Mouse (Mus musculus) limb, embryonic 14.5 days (tissue): ENCODE data around the gene Gm10097. TPM values are rescaled to one million over a fixed set of nuclear protein-coding genes. Genes with fewer than 3 reads are reported as not detected.

Experiments
- ATAC-seq: fragments of 200-750 bp; cut with Nextera tagmentation; 2 replicates; pipeline ENCODE4 v1.8.0; 2017; ENCODE audit warnings: low read depth, moderate number of reproducible peaks, moderate TSS enrichment; ENCODE audit not compliant: low FRiP score
- DNase-seq: peaks from one replicate; pipeline ENCODE4 v3.0.0-alpha.2; 2015; ENCODE audit warnings: low spot score
- H3K27ac ChIP-seq: fragments of 300-500 bp; sonication (generic); replicated peaks from 2 replicates; pipeline ENCODE4 v1.5.1; 2014; ENCODE audit warnings: low read depth, mild to moderate bottlenecking, low read length, moderate library complexity, mixed read lengths
- H3K27me3 ChIP-seq: fragments of 300-500 bp; sonication (generic); 2 replicates; pipeline ENCODE4 v1.6.1; 2014; ENCODE audit warnings: low read length, mixed read lengths; ENCODE audit not compliant: control insufficient read depth, insufficient read depth
- H3K36me3 ChIP-seq: fragments of 300-500 bp; sonication (generic); 2 replicates; pipeline ENCODE4 v1.6.1; 2014; ENCODE audit warnings: mild to moderate bottlenecking, low read length, moderate library complexity, mixed read lengths; ENCODE audit not compliant: control insufficient read depth, insufficient read depth
- H3K4me1 ChIP-seq: fragments of 300-500 bp; sonication (generic); 2 replicates; pipeline ENCODE4 v1.6.1; 2014; ENCODE audit warnings: antibody characterized with exemption, low read length, mixed read lengths; ENCODE audit not compliant: control insufficient read depth, insufficient read depth
- H3K4me2 ChIP-seq: fragments of 300-500 bp; sonication (generic); replicated peaks from 2 replicates; pipeline ENCODE4 v1.6.1; 2014; ENCODE audit warnings: low read depth, mild to moderate bottlenecking, low read length, moderate library complexity; ENCODE audit not compliant: severe bottlenecking
- H3K4me3 ChIP-seq: fragments of 300-500 bp; sonication (generic); replicated peaks from 2 replicates; pipeline ENCODE4 v1.5.1; 2014; ENCODE audit warnings: low read length
- H3K9ac ChIP-seq: fragments of 300-500 bp; sonication (generic); 2 replicates; pipeline ENCODE4 v1.6.1; 2014; ENCODE audit warnings: mild to moderate bottlenecking, low read depth, low read length, moderate library complexity; ENCODE audit not compliant: severe bottlenecking
- H3K9me3 ChIP-seq: fragments of 300-500 bp; sonication (generic); 2 replicates; pipeline ENCODE4 v1.6.1; 2016; ENCODE audit warnings: low read length; ENCODE audit not compliant: control insufficient read depth
- POLR2A ChIP-seq: fragments of 200-500 bp; IDR thresholded peaks from 2 replicates; pipeline ENCODE4 v1.8.0; 2012; ENCODE audit warnings: inconsistent platforms, mild to moderate bottlenecking, moderate library complexity, borderline replicate concordance; ENCODE audit not compliant: insufficient read depth, insufficient read length; ENCODE audit errors: extremely low read depth
- WGBS: fragments of 180-500 bp; shearing (Covaris S2); extraction: QIAGEN DNeasy Blood & Tissue Kit; methylation state at CpG from one replicate; pipeline ENCODE4 v1.1.7; 2014; 5-methylcytosine and 5-hydroxymethylcytosine counted together
- polyA plus RNA-seq, 2 experiments: library from polyadenylated mRNA; depleted of rRNA in 1 of 2; stranded (reverse) in 1 of 2; unstranded in 1 of 2; fragments of >200 nt; fragmentation: Nextera tagmentation in 1 of 2; extraction: Ambion mirVana in 1 of 2; gene quantifications; 2 replicates each; pipeline versions ENCODE4 v1.2.1 to v1.2.3; 2012 to 2014

Gene Gm10097
- polyA plus RNA-seq, 2 experiments = 0.09 to 0.39 TPM

- Histone ChIP-seq H3K9ac (no peak overlapping the region), H3K36me3 (no peaks in the 10 kb centered on the region), H3K27me3 (no peaks in the 10 kb centered on the region), H3K4me3 (no peak overlapping the region), H3K4me1 (peaks cover 6% of the 10 kb centered on the region), H3K9me3 (no peaks in the 10 kb centered on the region), H3K27ac (no peak overlapping the region), H3K4me2 (no peak overlapping the region)
- ATAC-seq (no peak), DNase-seq (no peak)
- WGBS = 90% methylated on average over 6 of the region's 6 CpGs
- no peak for TF ChIP-seq POLR2A
These were observed 14.7 kb downstream of the Gm10097 start for GRCm38 (mm10) chr10:5083716-5084115.

GRCm38 (mm10) chr10:5085792-5086191, 16.8 kb downstream of the Gm10097 start:
- WGBS = 79% methylated on average over 5 of the region's 5 CpGs
- H3K4me2 ChIP-seq = no peak overlapping the region
- ATAC-seq = no peak

GRCm38 (mm10) chr10:5086329-5086728, 17.3 kb downstream of the Gm10097 start:
- H3K4me1 ChIP-seq = no peaks in the 10 kb centered on the region
- H3K27me3 ChIP-seq = no peaks in the 10 kb centered on the region
- H3K4me3 ChIP-seq = no peak overlapping the region
- DNase-seq = no peak
- no peaks in the 10 kb centered on the region for H3K36me3 ChIP-seq
- H3K4me2 ChIP-seq = no peak overlapping the region
- no peak overlapping the region for H3K9ac ChIP-seq
- WGBS = 53% methylated on average over 6 of the region's 6 CpGs
- ATAC-seq = no peak
- no peak overlapping the region for H3K27ac ChIP-seq
- H3K9me3 ChIP-seq = no peaks in the 10 kb centered on the region
- TF ChIP-seq POLR2A = no peak

More at GRCm38 (mm10) chr10:5085792-5086191, 16.8 kb downstream of the Gm10097 start:
- no peak overlapping the region for H3K27ac ChIP-seq
- DNase-seq = no peak
- H3K4me3 ChIP-seq = no peak overlapping the region
- H3K9ac ChIP-seq = no peak overlapping the region
- no peaks in the 10 kb centered on the region for H3K9me3 ChIP-seq
- no peak for TF ChIP-seq POLR2A
- no peaks in the 10 kb centered on the region for H3K4me1 ChIP-seq
- H3K36me3 ChIP-seq = no peaks in the 10 kb centered on the region
- H3K27me3 ChIP-seq = no peaks in the 10 kb centered on the region

GRCm38 (mm10) chr10:5087336-5087735, 18.3 kb downstream of the Gm10097 start:
- Histone ChIP-seq H3K27me3 (no peaks in the 10 kb centered on the region), H3K4me2 (no peak overlapping the region), H3K36me3 (no peaks in the 10 kb centered on the region), H3K27ac (no peak overlapping the region), H3K4me3 (no peak overlapping the region), H3K9me3 (no peaks in the 10 kb centered on the region), H3K4me1 (no peaks in the 10 kb centered on the region), H3K9ac (no peak overlapping the region)
- no peak for ATAC-seq
- DNase-seq = no peak
- no peak for TF ChIP-seq POLR2A
- 77% methylated on average over 7 of the region's 7 CpGs for WGBS

GRCm38 (mm10) chr10:5089133-5089532, 20.1 kb downstream of the Gm10097 start:
- Histone ChIP-seq H3K27me3 (no peaks in the 10 kb centered on the region), H3K4me1 (no peaks in the 10 kb centered on the region), H3K4me3 (no peak overlapping the region), H3K9ac (no peak overlapping the region), H3K27ac (no peak overlapping the region), H3K9me3 (no peaks in the 10 kb centered on the region), H3K4me2 (no peak overlapping the region), H3K36me3 (no peaks in the 10 kb centered on the region)
- no peak for DNase-seq
- no peak for ATAC-seq
- no peak for TF ChIP-seq POLR2A
- 83% methylated on average over 4 of the region's 4 CpGs for WGBS
